Mouse (Mus musculus) adrenal gland, adult 8-10 months (tissue): ENCODE measurements around the gene Slx1b. TPM values are rescaled to one million over a fixed set of nuclear protein-coding genes. Genes with fewer than 3 reads are reported as not detected.
"Not testable (repeated sequence)": the region's sequence is repeated elsewhere in the genome, so short reads cannot be mapped to it uniquely, and the experiment has no call there.

ENCODE experiments used
- DNase-seq: peaks from one replicate; pipeline ENCODE4 v3.0.0; 2022
- total RNA-seq, 4 experiments: library from RNA; stranded (reverse); gene quantifications; 2 replicates each; pipeline ENCODE4 v1.2.4; 2022

Slx1b gene
- total RNA-seq, 4 experiments from 2014 or later: 14.7 to 21.1 (median 18.2) TPM

GRCm38 (mm10) chr7:126702861-126703756 is 7.5 kb upstream of the Slx1b start:
- DNase-seq: no peak

DNA sequence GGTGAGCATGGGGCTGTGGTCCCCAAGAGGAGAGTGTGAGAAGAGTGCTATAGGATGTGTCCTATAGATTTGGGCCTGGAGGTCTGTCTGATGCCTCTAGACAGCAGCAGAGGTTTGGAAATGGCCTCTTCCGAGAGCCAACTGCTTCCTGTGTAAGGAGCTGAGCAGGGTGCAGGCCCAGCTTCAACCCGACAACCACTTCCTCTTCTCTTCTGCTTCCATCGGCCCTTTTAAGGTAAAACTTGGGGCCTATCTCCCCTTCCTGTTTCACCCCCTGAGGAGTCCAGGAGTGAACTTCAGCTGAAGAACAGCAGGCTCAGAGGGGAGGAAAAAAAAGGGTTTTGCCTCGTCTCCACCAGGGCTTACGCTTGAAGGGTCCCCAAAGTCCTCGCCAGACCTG is 6.8 kb upstream of the Slx1b start:
- DNase-seq: no peak

GRCm38 (mm10) chr7:126701559-126702357 is 6.2 kb upstream of the Slx1b start:
- no peak for DNase-seq

DNA sequence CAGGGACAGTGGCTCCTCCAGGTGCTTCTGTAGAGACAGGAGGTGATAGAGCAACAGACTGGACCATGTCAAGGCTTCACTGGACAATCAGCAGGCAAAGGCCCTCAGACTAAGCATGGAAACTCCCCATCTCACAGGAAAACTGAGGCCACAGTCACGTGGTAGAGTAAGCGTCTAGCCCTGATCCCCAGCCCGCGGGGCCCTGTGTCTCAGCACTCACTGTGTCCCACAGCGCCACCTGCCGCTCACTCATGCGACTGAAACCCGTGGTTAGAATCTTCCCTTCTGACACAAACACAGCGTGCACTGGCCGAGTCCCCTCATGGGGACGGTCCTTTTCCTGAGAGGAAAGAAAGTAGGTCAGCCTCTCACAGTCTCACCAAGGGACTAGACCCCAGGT is 5.5 kb upstream of the Slx1b start:
- DNase-seq: peak; percentile 72

DNA sequence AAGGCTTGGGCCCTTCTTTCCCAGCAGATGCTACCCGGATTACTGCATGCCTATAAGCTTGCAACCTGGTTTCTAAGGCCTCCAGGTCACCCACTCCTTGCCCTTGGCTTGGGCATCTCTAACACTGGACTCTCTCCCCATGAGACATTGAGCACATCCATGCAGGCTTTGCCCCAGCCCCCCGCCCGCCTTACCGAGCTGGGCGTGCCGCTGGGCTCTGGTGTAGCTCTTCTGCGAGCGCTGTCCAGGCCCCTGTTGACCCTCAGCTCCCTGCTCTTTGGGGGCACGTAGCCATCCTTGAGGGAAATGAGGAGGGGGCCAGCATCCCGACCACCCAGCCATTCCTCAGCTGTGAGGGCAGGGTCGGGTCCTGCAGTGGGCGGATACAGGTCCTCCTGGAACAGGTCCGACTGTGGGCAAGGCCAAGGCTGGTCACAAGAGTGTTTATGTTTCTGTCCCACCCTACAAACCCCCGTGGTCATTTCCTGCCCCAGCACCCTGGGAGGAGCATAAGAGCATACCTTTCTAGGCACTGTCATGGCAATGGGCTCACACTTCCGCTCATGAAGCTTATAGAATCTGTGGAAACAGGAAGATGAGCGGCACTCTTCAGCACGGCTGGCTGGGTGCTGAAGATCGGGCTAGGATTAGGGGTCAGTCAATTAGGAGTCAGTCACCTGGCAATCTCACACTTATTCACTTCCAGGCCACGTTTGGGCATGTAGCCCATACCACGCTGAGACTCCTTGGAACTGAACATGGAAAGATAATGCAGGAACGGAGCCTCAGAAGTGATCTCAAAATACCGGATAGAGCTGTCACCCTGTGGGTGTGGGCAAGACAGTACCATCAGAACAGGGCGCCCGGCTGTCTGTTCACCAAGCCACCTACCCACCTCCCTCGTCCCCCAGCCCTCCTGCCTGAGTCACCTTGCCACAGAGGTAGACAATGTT is 4.8 kb upstream of the Slx1b start:
- no peak for DNase-seq

DNA sequence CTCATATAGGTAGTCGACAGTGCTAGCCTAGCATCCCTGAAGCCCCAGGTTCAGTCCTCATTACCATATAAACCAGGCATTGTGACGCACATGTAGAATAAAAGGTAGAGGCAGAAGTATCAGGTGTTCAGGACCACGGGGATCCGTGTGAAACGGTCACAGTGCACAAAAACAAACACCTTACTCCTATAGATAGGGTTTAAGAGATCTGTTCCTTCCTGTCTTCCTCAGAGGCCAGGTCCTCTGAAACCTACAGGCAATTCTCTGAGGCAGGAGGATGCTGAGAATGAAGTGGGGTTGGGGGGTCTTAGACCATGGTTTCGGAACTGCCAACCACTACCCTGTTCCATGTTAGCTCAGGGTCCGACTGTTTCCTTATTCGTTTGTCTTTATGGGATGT is 2.3 kb upstream of the Slx1b start:
- no peak for DNase-seq

- DNase-seq: no peak
Observed at GRCm38 (mm10) chr7:126696886-126697285, 1.3 kb upstream of the Slx1b start.

DNA sequence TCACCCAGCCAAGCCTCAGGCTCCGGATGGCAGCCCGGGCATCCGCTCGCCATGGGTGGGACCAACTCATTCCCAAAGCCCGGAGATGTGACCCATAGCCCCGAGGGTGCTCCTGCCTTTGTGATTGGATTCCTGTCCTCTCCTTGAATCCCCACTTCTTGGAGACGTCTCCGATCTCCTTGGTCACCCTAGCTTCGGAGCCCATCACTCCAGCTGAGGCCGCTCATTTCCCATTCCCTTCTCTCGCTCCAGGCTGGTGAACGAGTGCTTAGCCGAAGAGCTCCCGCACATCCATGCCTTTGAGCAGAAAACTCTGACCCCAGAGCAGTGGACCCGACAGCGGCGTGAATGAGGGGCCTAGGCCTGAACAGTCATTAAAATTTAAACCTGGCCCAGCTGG is 719 bp upstream of the Slx1b start:
- no peak for DNase-seq

GRCm38 (mm10) chr7:126695210-126695611 is 373 bp downstream of the Slx1b start, which contains the start of gene Bola2:
Gene Bola2 (plus strand): TSS chr7:126695401.
- DNase-seq: peak; percentile 68

DNA sequence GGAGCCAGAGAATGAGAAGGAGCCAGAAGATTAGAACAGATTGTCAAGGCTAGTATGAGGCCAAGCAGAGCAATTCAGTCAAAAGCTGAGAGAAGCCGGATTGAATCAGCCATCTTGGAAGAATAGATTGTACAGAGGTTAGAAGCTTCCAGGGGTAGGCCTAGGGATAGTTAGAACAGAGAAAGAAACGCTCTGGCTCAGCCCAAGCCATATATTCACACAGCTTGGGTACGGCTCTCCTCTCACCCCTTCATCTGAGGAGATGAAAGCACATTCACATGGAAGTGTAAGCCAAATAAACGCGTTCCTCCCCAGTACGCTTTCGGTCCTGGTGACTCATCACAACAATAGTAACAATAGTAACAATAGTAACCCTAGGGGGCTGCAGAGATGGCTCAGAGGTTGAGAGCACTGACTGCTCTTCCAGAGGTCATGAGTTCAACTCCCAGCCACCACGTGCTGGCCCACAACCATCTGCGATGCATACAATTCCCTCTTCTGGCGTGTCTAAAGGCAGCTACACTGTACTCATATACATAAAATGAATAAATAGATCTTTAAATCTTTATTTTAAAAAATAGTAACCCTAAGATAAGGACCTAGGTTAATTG is 1.0 kb downstream of the Slx1b start:
- DNase-seq: no peak

GRCm38 (mm10) chr7:126693781-126694180 is 1.8 kb downstream of the Slx1b start:
- DNase-seq: no peak

DNA sequence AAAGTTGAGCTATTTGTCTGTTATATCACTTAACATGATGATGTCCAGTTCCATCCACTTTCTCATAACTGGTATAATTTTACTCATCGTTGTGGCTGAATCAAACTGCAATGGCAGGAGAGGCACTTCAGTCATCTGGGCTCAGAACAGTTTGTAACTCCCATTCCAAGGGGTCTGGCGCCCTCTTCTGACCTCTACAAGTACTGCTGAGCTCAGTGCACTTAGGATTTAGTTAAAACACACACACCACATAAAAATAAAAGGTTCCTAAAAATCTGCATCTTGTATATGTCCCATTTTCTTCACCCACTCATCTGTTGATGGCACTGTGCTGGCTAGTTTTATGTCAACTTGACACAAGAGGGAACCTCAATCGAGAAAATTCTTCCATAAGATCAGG is 2.3 kb downstream of the Slx1b start:
- peak; percentile 67 for DNase-seq

GRCm38 (mm10) chr7:126692426-126692825 is 3.2 kb downstream of the Slx1b start:
- no peak for DNase-seq

DNA sequence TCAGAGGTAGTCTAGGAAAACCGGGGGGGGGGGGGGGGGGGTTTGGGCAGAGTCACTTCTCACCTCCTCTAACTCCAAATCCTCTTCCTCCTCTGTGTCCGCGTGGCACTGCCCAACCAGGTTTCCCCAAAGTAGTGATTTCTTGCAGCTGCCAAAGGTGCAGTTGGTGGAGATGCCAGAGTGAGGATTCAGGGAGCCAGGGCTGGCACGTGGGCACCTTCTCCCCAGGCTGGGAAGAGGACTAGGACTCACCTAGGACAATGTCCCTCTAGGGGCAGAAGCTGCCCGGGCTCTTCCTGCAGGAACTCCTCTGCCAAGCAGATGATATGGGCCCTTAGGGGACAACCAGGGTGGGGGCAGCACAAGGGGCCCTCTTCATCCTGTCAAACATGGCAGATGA is 3.9 kb downstream of the Slx1b start:
- DNase-seq: no peak

DNA sequence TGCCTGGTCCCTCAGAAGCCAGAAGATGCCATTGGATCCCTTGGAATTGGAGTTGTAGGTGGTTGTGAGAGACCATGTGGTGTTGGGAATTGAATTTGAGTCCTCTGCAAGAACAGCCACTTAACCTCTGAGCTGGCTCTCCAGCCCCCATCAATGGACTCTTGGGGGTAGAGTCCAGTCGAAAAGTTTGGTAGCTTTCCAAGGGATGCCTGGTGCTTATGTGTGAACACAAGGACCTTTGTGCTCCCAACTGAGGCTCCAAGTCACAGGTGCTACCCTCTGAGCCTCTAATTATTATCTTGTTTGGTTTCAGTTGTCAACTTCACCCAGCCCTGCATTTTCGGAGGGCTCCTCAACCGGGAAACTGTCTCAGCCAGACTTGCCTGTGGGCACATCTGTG is 4.8 kb downstream of the Slx1b start:
- no peak for DNase-seq

- DNase-seq: no peak
Observed at GRCm38 (mm10) chr7:126689021-126689420, 6.6 kb downstream of the Slx1b start.

- not testable (repeated sequence) for DNase-seq
Observed at GRCm38 (mm10) chr7:126688156-126688555, 7.4 kb downstream of the Slx1b start.

DNA sequence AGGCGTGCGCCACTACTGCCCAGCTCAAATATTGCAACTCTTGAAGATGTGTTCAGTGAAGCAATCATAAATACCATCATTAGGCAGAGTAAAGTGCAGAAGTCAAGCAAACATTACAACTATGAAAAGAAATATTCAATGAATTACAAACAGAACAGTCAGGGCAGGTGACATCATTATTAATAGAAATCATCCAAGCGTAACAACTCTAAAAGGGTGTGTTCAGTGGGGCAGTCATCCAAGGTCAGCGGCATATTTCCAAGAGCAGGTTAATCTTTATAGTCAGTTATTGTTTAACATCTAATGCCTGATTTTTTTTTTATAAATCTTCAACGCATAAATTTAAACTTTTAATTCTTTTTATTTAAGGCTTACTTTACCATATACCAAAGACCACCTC is 14.4 kb downstream of the Slx1b start:
- DNase-seq: no peak

DNA sequence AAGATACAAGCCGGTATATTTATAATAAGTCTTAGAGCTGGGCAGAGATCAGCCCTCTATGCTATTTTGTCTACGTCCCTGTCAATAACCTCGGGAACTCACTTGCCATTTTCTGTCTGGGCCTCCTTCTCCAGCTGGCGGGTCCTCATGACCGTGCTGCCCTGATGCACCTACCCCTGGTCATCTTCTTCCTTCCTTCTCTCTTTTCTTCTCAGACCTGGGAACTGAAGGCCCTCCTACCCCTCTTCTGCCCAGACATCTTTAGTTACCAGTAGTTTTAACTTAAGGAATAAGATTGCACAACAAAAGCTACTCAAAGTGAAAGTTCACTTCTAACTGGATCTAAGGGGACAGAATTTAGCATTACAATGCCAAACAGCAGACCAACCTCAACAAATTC is 15.9 kb downstream of the Slx1b start:
- DNase-seq: no peak

DNA sequence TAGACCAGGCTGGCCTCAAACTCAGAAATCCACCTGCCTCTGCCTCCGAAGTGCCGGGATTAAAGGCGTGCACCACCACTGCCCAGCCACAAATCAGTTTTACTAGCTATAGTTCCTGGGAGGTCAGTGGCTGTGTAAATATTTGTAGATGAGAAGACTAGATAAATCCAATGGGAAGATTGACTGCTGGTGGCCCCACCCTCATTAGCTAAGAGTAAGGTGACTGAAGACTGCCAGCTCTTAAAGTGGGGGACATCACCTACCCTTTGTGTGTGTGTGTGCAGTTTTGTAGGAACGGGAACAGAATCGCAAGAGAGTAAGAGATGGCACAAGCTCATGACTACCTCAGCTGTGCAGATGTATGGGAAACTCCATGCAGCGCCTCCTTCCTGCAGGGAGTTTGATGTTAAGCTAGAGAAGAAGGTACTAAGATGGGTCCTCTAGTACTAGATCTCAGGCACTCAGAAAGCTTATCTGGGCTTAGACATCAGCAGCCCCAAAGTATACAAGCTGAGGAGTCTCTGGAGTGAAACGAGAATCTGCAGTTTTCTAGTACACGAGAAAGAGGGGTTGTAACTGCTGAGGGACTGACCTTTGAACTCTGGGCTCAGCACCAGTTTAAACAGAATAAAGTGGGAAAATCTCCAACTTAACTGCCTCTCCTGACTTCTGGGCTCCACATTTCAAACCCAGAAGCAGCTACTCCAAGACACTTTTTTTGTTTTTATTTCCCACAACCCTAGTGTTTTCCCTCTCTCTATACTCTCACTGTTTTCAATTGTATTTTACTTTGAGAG is 16.8 kb downstream of the Slx1b start:
- no peak for DNase-seq

- DNase-seq: no peak
Observed at GRCm38 (mm10) chr7:126676631-126677220, 18.9 kb downstream of the Slx1b start.
